Mouse (Mus musculus) bone marrow, adult 2 months (tissue): Measurements from ENCODE around the gene Strap. TPM values are rescaled to one million over a fixed set of nuclear protein-coding genes. Genes with fewer than 3 reads are reported as not detected.
A peak's percentile ranks its signal among the peaks of the same experiment; 100 is the strongest.

Source experiments
- H3K27ac ChIP-seq: fragments of 200-500 bp; 2 replicates; pipeline ENCODE4 v1.5.1; 2012; ENCODE audit warnings: low read depth, mild to moderate bottlenecking, control low read depth, inconsistent platforms, low read length; ENCODE audit not compliant: control insufficient read depth, poor library complexity, insufficient read depth
- H3K4me1 ChIP-seq: fragments of 200-500 bp; 2 replicates; pipeline ENCODE4 v1.6.1; 2011; ENCODE audit warnings: low read length; ENCODE audit not compliant: control insufficient read depth, insufficient read depth
- H3K4me3 ChIP-seq: fragments of 200-500 bp; replicated peaks from 2 replicates; pipeline ENCODE3; 2011; ENCODE audit warnings: mild to moderate bottlenecking, low read depth, low read length, control low read depth; ENCODE audit not compliant: control insufficient read depth
- CTCF ChIP-seq: fragments of 200-500 bp; IDR thresholded peaks from 2 replicates; pipeline ENCODE4 v1.5.1; 2011; ENCODE audit warnings: low read length, control low read depth; ENCODE audit not compliant: control insufficient read depth, insufficient read depth
- POLR2A ChIP-seq: fragments of 200-500 bp; IDR thresholded peaks from 2 replicates; pipeline ENCODE4 v1.6.1; 2011; ENCODE audit warnings: low read depth, mild to moderate bottlenecking, control low read depth, low read length, borderline replicate concordance; ENCODE audit not compliant: control insufficient read depth
- WGBS: fragments of 180-500 bp; shearing (Covaris S2); methylation state at CpG from one replicate; pipeline ENCODE4 v1.1.7; 2018; 5-methylcytosine and 5-hydroxymethylcytosine counted together
- polyA plus RNA-seq: library from polyadenylated mRNA; stranded (reverse); fragments of >200 nt; gene quantifications from 2 replicates; pipeline ENCODE4 v1.2.4, GENCODE M21; 2011; ENCODE audit warnings: low replicate concordance; ENCODE audit not compliant: missing spikeins, insufficient read depth, insufficient read length

Strap gene
- polyA plus RNA-seq, 1 experiment: 43.6 TPM

- TF ChIP-seq POLR2A (no peak), CTCF (no peak)
- Histone ChIP-seq H3K4me3 (no peak overlapping the region), H3K27ac (no peak overlapping the region), H3K4me1 (no peaks in the 10 kb centered on the region)
- WGBS: 62% methylated on average over 7 of the region's 7 CpGs
Observed at GRCm38 (mm10) chr6:137712654-137713309, 22.1 kb upstream of the Strap start.

- no peak for TF ChIP-seq CTCF
- TF ChIP-seq POLR2A: no peak
- Histone ChIP-seq H3K27ac (no peak overlapping the region), H3K4me1 (no peaks in the 10 kb centered on the region), H3K4me3 (no peak overlapping the region)
- WGBS: 82% methylated on average over 3 of the region's 3 CpGs
Observed at GRCm38 (mm10) chr6:137713310-137713664, 21.6 kb upstream of the Strap start.

GRCm38 (mm10) chr6:137716802-137717201 is 18.1 kb upstream of the Strap start:
- Histone ChIP-seq H3K27ac (no peak overlapping the region), H3K4me1 (no peaks in the 10 kb centered on the region), H3K4me3 (no peak overlapping the region)
- TF ChIP-seq CTCF (no peak), POLR2A (no peak)
- 74% methylated on average over 5 of the region's 5 CpGs for WGBS

DNA sequence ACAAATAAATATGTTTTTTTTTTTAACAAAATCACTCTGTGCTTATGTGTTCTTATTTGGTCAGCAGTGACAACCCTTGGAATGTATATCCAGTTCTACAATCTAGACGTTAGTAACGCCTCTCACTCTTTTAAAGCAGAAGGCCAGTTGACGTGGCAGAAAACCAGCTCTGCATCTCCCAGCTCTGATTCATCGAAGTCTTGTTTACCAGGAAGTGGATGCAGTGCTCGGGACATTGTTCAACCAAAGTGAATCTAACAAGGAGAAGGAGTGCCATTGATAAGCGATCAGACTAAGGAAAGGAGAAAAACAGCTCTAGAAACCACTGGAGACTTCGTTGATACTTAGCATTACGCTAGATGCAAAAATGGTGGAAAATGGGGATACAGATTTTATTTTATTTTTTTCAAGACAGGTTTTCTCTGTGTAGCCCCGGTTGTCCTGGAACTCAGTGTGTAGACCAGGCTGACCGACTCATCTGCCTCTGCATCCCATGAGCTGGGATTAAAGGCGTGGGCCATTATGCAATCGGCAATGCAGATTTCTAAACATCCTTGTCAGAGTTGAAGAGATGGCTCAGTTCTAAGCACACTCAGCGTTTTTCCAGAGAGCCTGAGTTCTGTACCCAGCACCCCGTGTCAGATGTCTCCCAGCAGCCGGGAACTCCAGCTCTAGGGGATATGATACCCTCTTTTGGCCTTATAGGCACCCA is 12.5 kb upstream of the Strap start:
- H3K4me1 ChIP-seq: no peaks in the 10 kb centered on the region
- H3K27ac ChIP-seq: no peak overlapping the region
- TF ChIP-seq POLR2A (no peak), CTCF (no peak)
- no peak overlapping the region for H3K4me3 ChIP-seq
- WGBS: 71% methylated on average over 15 of the region's 15 CpGs

DNA sequence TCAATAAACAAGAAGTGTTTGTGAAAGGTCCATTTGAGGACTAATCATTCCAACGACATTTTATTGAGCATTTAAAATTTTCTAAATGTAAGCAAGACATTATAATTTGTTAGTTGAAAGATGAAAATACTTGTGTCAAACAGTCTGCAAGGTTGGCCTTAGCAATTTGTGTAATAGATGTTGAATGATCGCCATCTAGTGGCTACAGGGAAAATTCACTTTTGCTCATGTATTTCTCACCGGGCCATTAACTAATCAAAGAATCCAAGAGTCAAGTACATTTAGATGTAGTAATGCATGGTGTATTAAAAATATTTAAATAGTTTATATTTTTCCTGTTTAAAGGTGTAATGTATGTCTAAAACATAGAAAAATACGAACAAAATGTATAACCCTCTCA is 11.0 kb upstream of the Strap start:
- Histone ChIP-seq H3K4me1 (no peaks in the 10 kb centered on the region), H3K27ac (no peak overlapping the region), H3K4me3 (no peak overlapping the region)
- TF ChIP-seq POLR2A (no peak), CTCF (no peak)
- 2% methylated on average over 4 of the region's 4 CpGs for WGBS

GRCm38 (mm10) chr6:137734460-137734845 is 425 bp upstream of the Strap start:
- peak overlapping the region; percentile 7; the same call in 1 of the 2 replicates for H3K27ac ChIP-seq

GRCm38 (mm10) chr6:137735671-137736238 is 877 bp downstream of the Strap start:
- TF ChIP-seq POLR2A (no peak), CTCF (no peak)

More at GRCm38 (mm10) chr6:137734460-137734845, 425 bp upstream of the Strap start:
- H3K4me1 ChIP-seq: peaks cover 1% of the 10 kb centered on the region; the same call in 1 of the 2 replicates
- 5% methylated on average over 7 of the region's 7 CpGs for WGBS
- peak overlapping the region; percentile 98 for H3K4me3 ChIP-seq
- TF ChIP-seq CTCF: no peak
- no peak for TF ChIP-seq POLR2A

DNA sequence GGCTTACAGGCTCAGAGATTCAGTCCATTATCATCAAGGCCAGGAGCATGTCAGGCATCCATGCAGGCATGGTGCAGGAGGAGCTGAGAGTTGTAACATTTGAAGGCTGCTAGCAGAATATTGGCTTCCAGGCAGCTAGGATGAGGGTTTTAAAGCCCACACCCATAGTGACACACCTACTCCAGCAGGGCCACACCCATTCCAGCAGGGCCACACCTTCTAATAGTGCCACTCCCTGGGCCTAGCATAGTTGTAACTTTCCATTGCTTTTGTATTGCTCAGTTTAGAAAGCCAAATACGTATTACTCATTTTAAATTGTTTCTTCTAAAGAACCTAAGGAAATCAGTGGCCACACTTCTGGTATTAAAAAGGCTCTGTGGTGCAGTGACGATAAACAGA is 6.1 kb downstream of the Strap start:
- Histone ChIP-seq H3K4me1 (peaks cover under 1% of the 10 kb centered on the region; the same call in 1 of the 2 replicates), H3K4me3 (no peak overlapping the region), H3K27ac (no peak overlapping the region)
- 94% methylated on average over 2 of the region's 2 CpGs for WGBS
- TF ChIP-seq POLR2A: no peak
- TF ChIP-seq CTCF: no peak

More at GRCm38 (mm10) chr6:137735671-137736238, 877 bp downstream of the Strap start:
- H3K4me3 ChIP-seq: peak overlapping the region; percentile 98
- peak overlapping the region; percentile 85 for H3K27ac ChIP-seq
- 11% methylated on average over 17 of the region's 17 CpGs for WGBS
- peaks cover 1% of the 10 kb centered on the region; the same call in 1 of the 2 replicates for H3K4me1 ChIP-seq
